Mouse (Mus musculus) neural tube, embryonic 15.5 days (tissue): Measurements from ENCODE around the gene Gpr83. TPM values are rescaled to one million over a fixed set of nuclear protein-coding genes. Genes with fewer than 3 reads are reported as not detected.

Experiments
- ATAC-seq: fragments of 200-750 bp; cut with Nextera tagmentation; 2 replicates; pipeline ENCODE4 v1.8.0; 2017; ENCODE audit warnings: mild to moderate bottlenecking, moderate TSS enrichment, moderate library complexity; ENCODE audit not compliant: low FRiP score
- H3K27ac ChIP-seq: fragments of 300-500 bp; sonication (generic); replicated peaks from 2 replicates; pipeline ENCODE4 v1.5.1; 2015; ENCODE audit warnings: mild to moderate bottlenecking, inconsistent platforms
- H3K27me3 ChIP-seq: fragments of 300-500 bp; sonication (generic); replicated peaks from 2 replicates; pipeline ENCODE4 v1.6.1; 2015; ENCODE audit warnings: inconsistent platforms
- H3K36me3 ChIP-seq: fragments of 300-500 bp; sonication (generic); 2 replicates; pipeline ENCODE4 v1.6.1; 2015; ENCODE audit warnings: inconsistent platforms
- H3K4me1 ChIP-seq: fragments of 300-500 bp; sonication (generic); 2 replicates; pipeline ENCODE4 v1.6.1; 2015; ENCODE audit warnings: inconsistent platforms
- H3K4me2 ChIP-seq: fragments of 300-500 bp; sonication (generic); 2 replicates; pipeline ENCODE4 v1.6.1; 2015; ENCODE audit warnings: inconsistent platforms, mild to moderate bottlenecking, moderate library complexity
- H3K4me3 ChIP-seq: fragments of 300-500 bp; sonication (generic); replicated peaks from 2 replicates; pipeline ENCODE4 v1.5.1; 2015; ENCODE audit warnings: mild to moderate bottlenecking, inconsistent platforms
- H3K9ac ChIP-seq: fragments of 300-500 bp; sonication (generic); replicated peaks from 2 replicates; pipeline ENCODE4 v1.6.1; 2015; ENCODE audit warnings: mild to moderate bottlenecking, inconsistent platforms
- H3K9me3 ChIP-seq: fragments of 300-500 bp; sonication (generic); replicated peaks from 2 replicates; pipeline ENCODE4 v1.6.1; 2016; ENCODE audit warnings: inconsistent platforms
- WGBS: fragments of 180-500 bp; shearing (Covaris S2); methylation state at CpG from one replicate; pipeline ENCODE4 v1.1.7; 2015; ENCODE audit warnings: mixed read lengths; 5-methylcytosine and 5-hydroxymethylcytosine counted together
- polyA plus RNA-seq: library from polyadenylated mRNA; unstranded; fragments of >200 nt; fragmentation: Nextera tagmentation; extraction: Ambion mirVana; gene quantifications from 2 replicates; pipeline ENCODE4 v1.2.1, GENCODE M21; 2015

Gene Gpr83
- polyA plus RNA-seq, 1 experiment from 2014 or later, result 1.1 TPM

GRCm38 (mm10) chr9:14912037-14912436 is 52.0 kb downstream of the Gpr83 start:
- H3K9ac ChIP-seq, result no peak overlapping the region
- H3K9me3 ChIP-seq, result no peaks in the 10 kb centered on the region
- H3K27ac ChIP-seq, result no peak overlapping the region
- H3K27me3 ChIP-seq, result 0 out of 2 replicates have a peak, but pooled peaks cover 3% of the 10 kb centered on the region
- WGBS, result 87% methylated on average over 2 of the region's 2 CpGs
- no peaks in the 10 kb centered on the region for H3K36me3 ChIP-seq
- H3K4me2 ChIP-seq, result no peak overlapping the region
- 0 out of 2 replicates have a peak, but pooled peaks cover 3% of the 10 kb centered on the region for H3K4me1 ChIP-seq
- no peak for ATAC-seq
- H3K4me3 ChIP-seq, result no peak overlapping the region

- Histone ChIP-seq H3K9me3 (no peaks in the 10 kb centered on the region), H3K9ac (no peak overlapping the region), H3K27me3 (0 out of 2 replicates have a peak, but pooled peaks cover 3% of the 10 kb centered on the region), H3K27ac (no peak overlapping the region), H3K4me2 (no peak overlapping the region), H3K4me3 (no peak overlapping the region), H3K4me1 (0 out of 2 replicates have a peak, but pooled peaks cover 3% of the 10 kb centered on the region), H3K36me3 (no peaks in the 10 kb centered on the region)
- no peak for ATAC-seq
- 100% methylated on average over 2 of the region's 2 CpGs for WGBS
Measured at GRCm38 (mm10) chr9:14917661-14918060, 57.7 kb downstream of the Gpr83 start.

GRCm38 (mm10) chr9:14918825-14919668 is 59.0 kb downstream of the Gpr83 start:
- H3K27me3 ChIP-seq, result 0 out of 2 replicates have a peak, but pooled peaks cover 3% of the 10 kb centered on the region

More at GRCm38 (mm10) chr9:14918825-14919668, 59.0 kb downstream of the Gpr83 start:
- no peak overlapping the region for H3K4me2 ChIP-seq
- no peaks in the 10 kb centered on the region for H3K36me3 ChIP-seq
- H3K4me1 ChIP-seq, result 0 out of 2 replicates have a peak, but pooled peaks cover 3% of the 10 kb centered on the region
- H3K27ac ChIP-seq, result no peak overlapping the region
- no peak; the same call in 1 of the 2 replicates for ATAC-seq
- H3K9me3 ChIP-seq, result no peaks in the 10 kb centered on the region
- WGBS, result 48% methylated on average over 5 of the region's 5 CpGs
- H3K4me3 ChIP-seq, result no peak overlapping the region
- H3K9ac ChIP-seq, result no peak overlapping the region

Other genes with a start within 250 kb of the Gpr83 start
- 6.8 and 9.3 TPM in 2 replicates for gene Amotl1, start 215.2 kb upstream of the Gpr83 start, polyA plus RNA-seq
- gene Piwil4, start 119.5 kb upstream of the Gpr83 start, polyA plus RNA-seq, result 0.31 TPM in 2 replicates
- 2.2 and 2.6 TPM in 2 replicates for gene Fut4, start 107.8 kb upstream of the Gpr83 start, polyA plus RNA-seq
- 0.65 and 1.0 TPM in 2 replicates for gene 1700012B09Rik, start 89.2 kb upstream of the Gpr83 start, polyA plus RNA-seq
- gene Mre11a, start 75.6 kb upstream of the Gpr83 start, polyA plus RNA-seq, result 10.8 and 14.3 TPM in 2 replicates
- gene Ankrd49, start 75.4 kb upstream of the Gpr83 start, polyA plus RNA-seq, result 22.4 and 31.9 TPM in 2 replicates
- gene Izumo1r, start 43.7 kb downstream of the Gpr83 start, polyA plus RNA-seq, result 1.9 TPM in 1 of 2 replicates, not detected in the other
- gene Panx1, start 185.3 kb downstream of the Gpr83 start, polyA plus RNA-seq, result 138 and 164 TPM in 2 replicates